Mouse (Mus musculus) CH12.LX (cell line): ENCODE measurements at regions not wholly inside any gene's neighbourhood (a gene's known extent, or its start where the extent isn't known, plus 50 kb on each side); places are given as distances from the start of the nearest gene placed in this dataset.

Experiments used
- DNase-seq: peaks from one replicate; pipeline ENCODE4 v3.0.0-alpha.2; 2013; ENCODE audit errors: extremely low read depth
- H3K27ac ChIP-seq: 2 replicates; pipeline ENCODE4 v1.5.1; 2012; ENCODE audit warnings: low read depth, mild to moderate bottlenecking, control low read depth, moderate library complexity; ENCODE audit not compliant: insufficient read depth
- H3K27me3 ChIP-seq: replicated peaks from 2 replicates; pipeline ENCODE3; 2012; ENCODE audit warnings: inconsistent platforms
- H3K36me3 ChIP-seq, 2 experiments: replicated peaks in 1 of 2; 2 replicates each; pipeline versions ENCODE3 to v1.6.1; 2012; ENCODE audit warnings: inconsistent platforms in 1 of 2, low read length in 1 of 2, mild to moderate bottlenecking in 1 of 2, mixed read lengths in 1 of 2, moderate library complexity in 1 of 2; ENCODE audit not compliant: control insufficient read depth in 1 of 2, insufficient read depth in 1 of 2
- H3K4me1 ChIP-seq, 2 experiments: 2 replicates each; pipeline ENCODE4 v1.6.1; 2012; ENCODE audit warnings: inconsistent platforms in 1 of 2, moderate library complexity in 1 of 2; ENCODE audit not compliant: insufficient read depth in 2 of 2, control insufficient read depth in 1 of 2
- H3K4me2 ChIP-seq: 2 replicates; pipeline ENCODE4 v1.6.1; 2012; ENCODE audit warnings: low read depth, mild to moderate bottlenecking, control low read depth; ENCODE audit not compliant: poor library complexity, insufficient read depth, severe bottlenecking
- H3K4me3 ChIP-seq, 3 experiments: fragments of 150-350 bp in 1 of 3; sonication (generic) in 1 of 3; replicated peaks in 1 of 3; 2 replicates each; pipeline versions ENCODE3 to v1.5.1; 2011 to 2012; ENCODE audit warnings: low read depth in 2 of 3, low read length in 2 of 3, mild to moderate bottlenecking in 2 of 3, moderate library complexity in 2 of 3, control low read depth in 1 of 3, improper control_type of control experiment in 1 of 3, inconsistent platforms in 1 of 3, mixed read lengths in 1 of 3; ENCODE audit not compliant: poor library complexity in 1 of 3
- H3K79me2 ChIP-seq: replicated peaks from 2 replicates; pipeline ENCODE4 v1.6.1; 2012; ENCODE audit warnings: mild to moderate bottlenecking, moderate library complexity; ENCODE audit not compliant: control insufficient read depth, poor library complexity, insufficient read depth, severe bottlenecking; ENCODE audit errors: extremely low read depth
- H3K9ac ChIP-seq: 2 replicates; pipeline ENCODE4 v1.6.1; 2012; ENCODE audit warnings: low read depth, mild to moderate bottlenecking, control low read depth, moderate library complexity; ENCODE audit not compliant: insufficient read depth
- H3K9me3 ChIP-seq: replicated peaks from 2 replicates; pipeline ENCODE3; 2012; ENCODE audit warnings: low read length, inconsistent platforms, mixed read lengths
- CHD1 ChIP-seq: IDR thresholded peaks from 2 replicates; pipeline ENCODE4 v1.6.1; 2012; ENCODE audit warnings: low read depth, low read length, improper control_type of control experiment, inconsistent platforms
- CTCF ChIP-seq, 2 experiments: IDR thresholded peaks in 1 of 2; conservative IDR thresholded peaks in 1 of 2; 2 replicates each; pipeline ENCODE4 v1.5.1; 2011 to 2012; ENCODE audit warnings: low read depth in 2 of 2, low read length in 2 of 2, improper control_type of control experiment in 1 of 2, inconsistent platforms in 1 of 2, mild to moderate bottlenecking in 1 of 2, moderate library complexity in 1 of 2
- GABPA ChIP-seq: IDR thresholded peaks from 2 replicates; pipeline ENCODE4 v1.6.1; 2012; ENCODE audit warnings: low read depth, low read length, improper control_type of control experiment, inconsistent platforms; ENCODE audit not compliant: insufficient replicate concordance
- HCFC1 ChIP-seq: IDR thresholded peaks from 2 replicates; pipeline ENCODE4 v1.6.1; 2012; ENCODE audit warnings: low read depth, mild to moderate bottlenecking, inconsistent platforms, low read length, improper control_type of control experiment
- IRF4 ChIP-seq: IDR thresholded peaks from 2 replicates; pipeline ENCODE4 v1.6.1; 2014; ENCODE audit warnings: low read depth, mild to moderate bottlenecking, inconsistent platforms, low read length, improper control_type of control experiment
- JUN ChIP-seq: IDR thresholded peaks from 2 replicates; pipeline ENCODE4 v1.6.1; 2011; ENCODE audit warnings: low read depth, mild to moderate bottlenecking, low read length, improper control_type of control experiment, moderate library complexity; ENCODE audit not compliant: insufficient read depth
- MAFK ChIP-seq: IDR thresholded peaks from 2 replicates; pipeline ENCODE4 v1.6.1; 2011; ENCODE audit warnings: low read length, improper control_type of control experiment; ENCODE audit not compliant: insufficient replicate concordance
- MEF2A ChIP-seq: IDR thresholded peaks from 2 replicates; pipeline ENCODE4 v1.6.1; 2014; ENCODE audit warnings: low read depth, mild to moderate bottlenecking, inconsistent platforms, low read length, improper control_type of control experiment, borderline replicate concordance
- PAX5 ChIP-seq: IDR thresholded peaks from 2 replicates; pipeline ENCODE4 v1.6.1; 2012; ENCODE audit warnings: low read length, inconsistent platforms, mixed read lengths
- RAD21 ChIP-seq: IDR thresholded peaks from 2 replicates; pipeline ENCODE4 v1.6.1; 2011; ENCODE audit warnings: low read depth, mild to moderate bottlenecking, low read length, improper control_type of control experiment, moderate library complexity
- SIN3A ChIP-seq: IDR thresholded peaks from 2 replicates; pipeline ENCODE4 v1.6.1; 2012; ENCODE audit warnings: low read length, improper control_type of control experiment, inconsistent platforms
- USF1 ChIP-seq: IDR thresholded peaks from 2 replicates; pipeline ENCODE4 v1.6.1; 2014; ENCODE audit warnings: low read depth, mild to moderate bottlenecking, inconsistent platforms, low read length, improper control_type of control experiment
- ZKSCAN1 ChIP-seq: IDR thresholded peaks from 2 replicates; pipeline ENCODE4 v1.6.1; 2012; ENCODE audit warnings: low read depth, inconsistent platforms, low read length, improper control_type of control experiment, borderline replicate concordance
- dilution Hi-C: fragments of 300-500 bp; cut with MboI; formaldehyde crosslinking; loops from 2 replicates; pipeline ENCODE4 v1.14.3; 2020; ENCODE audit warnings: low sequenced_read_pairs; ENCODE audit not compliant: extremely low pct_unique_long_range_greater_than_20kb, extremely low pct_ligation_motif_present
- in situ Hi-C: fragments of 300-500 bp; cut with MboI; formaldehyde crosslinking; loops from 3 replicates; pipeline ENCODE4 v1.14.3; 2019; ENCODE audit warnings: low sequenced_read_pairs, low pct_ligation_motif_present, low pct_unique_long_range_greater_than_20kb, mixed read lengths

DNA sequence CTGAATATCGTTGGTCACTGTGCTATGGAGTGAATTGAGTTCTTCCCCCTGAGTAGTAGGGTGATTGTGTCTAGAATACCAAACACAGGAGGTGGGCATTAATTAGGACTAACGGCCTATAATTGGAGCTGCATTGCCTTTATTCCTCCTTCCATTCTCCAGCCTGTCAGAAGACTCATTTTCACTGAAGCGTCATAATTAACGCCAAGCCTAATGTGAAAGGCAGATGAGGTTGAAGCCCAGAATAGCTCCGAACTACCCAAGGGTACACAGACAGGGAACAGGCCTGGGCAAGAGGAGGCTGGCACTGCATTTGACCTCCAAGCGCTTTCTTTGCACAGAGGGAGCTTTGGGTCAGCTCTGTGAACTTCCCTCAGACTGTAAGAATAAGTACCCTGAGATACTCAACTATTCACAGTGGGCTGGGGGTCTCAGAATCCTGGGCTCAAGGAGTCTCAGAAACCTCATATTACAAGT, 386.5 kb downstream of the Brinp2 start:
- dilution Hi-C loops: no loop called here
- H3K4me2 ChIP-seq: no peak overlapping the region
- in situ Hi-C loops: no loop called here
- TF ChIP-seq CTCF (conservative IDR thresholded peaks at IDR 0.05 in 1 of 2, IDR thresholded peaks at IDR 0.05 in 1 of 2; ENCODE audit: low read depth in 2 of 2, low read length in 2 of 2): no peak
- TF ChIP-seq USF1: no peak
- TF ChIP-seq CHD1: no peak
- TF ChIP-seq ZKSCAN1: no peak
- no peak for TF ChIP-seq IRF4
- TF ChIP-seq PAX5: no peak
- no peak for TF ChIP-seq MEF2A
- H3K27ac ChIP-seq: no peak overlapping the region
- H3K27me3 ChIP-seq: no peaks in the 10 kb centered on the region
- no peak for DNase-seq
- H3K4me3 ChIP-seq: no peak overlapping the region
- no peaks in the 10 kb centered on the region for H3K9me3 ChIP-seq
- H3K79me2 ChIP-seq: no peaks in the 10 kb centered on the region
- H3K36me3 ChIP-seq: no peaks in the 10 kb centered on the region
- no peaks in the 10 kb centered on the region for H3K4me1 ChIP-seq
- no peak overlapping the region for H3K9ac ChIP-seq

DNA sequence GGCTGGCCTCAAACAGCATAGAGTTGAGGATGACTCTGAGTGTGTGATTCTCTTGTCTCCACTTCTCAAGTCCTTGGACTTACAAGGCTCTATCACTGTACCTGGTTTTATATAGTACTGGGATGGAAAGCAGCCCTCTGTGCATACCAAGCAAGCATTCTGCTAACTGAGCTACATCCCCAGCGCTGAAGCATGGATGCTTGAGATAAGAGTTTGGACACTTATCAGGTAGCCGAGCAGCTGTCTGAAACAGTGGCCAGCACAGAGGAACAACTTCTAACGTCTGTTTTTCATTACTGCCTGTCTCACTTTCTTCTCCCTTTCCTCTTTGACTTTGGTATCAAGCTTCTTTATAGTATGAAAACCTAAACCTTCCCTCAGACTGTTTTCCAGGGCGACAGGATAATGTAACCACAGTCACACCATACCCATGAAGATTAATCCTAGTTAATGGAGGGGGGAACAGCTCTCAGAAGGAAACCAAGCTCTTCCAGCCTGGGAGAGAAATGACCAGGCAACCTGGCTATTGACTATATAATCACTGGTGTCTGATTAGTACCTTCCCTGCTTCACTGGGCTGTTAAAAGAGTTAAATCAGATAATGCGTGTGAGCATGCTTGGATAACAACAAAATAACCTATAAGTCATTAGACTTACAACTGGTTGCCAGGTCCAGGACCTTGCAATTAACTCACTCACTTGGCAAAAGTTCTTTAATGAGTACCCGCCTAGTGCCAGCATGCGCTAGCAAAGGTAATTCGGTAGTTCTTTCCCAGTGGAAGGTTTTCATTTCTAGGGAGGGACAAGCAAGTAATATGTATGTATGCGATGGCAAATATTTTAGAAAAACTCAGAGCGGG, 382.5 kb downstream of the Brinp2 start:
- no peaks in the 10 kb centered on the region for H3K36me3 ChIP-seq
- H3K27me3 ChIP-seq: peaks cover 2% of the 10 kb centered on the region
- in situ Hi-C loops: no loop called here
- no peak overlapping the region for H3K4me2 ChIP-seq
- H3K79me2 ChIP-seq: no peaks in the 10 kb centered on the region
- no peak for DNase-seq
- dilution Hi-C loops: no loop called here
- TF ChIP-seq GABPA: no peak
- TF ChIP-seq SIN3A: no peak
- TF ChIP-seq HCFC1: no peak
- TF ChIP-seq MAFK: no peak
- no peak overlapping the region for H3K9ac ChIP-seq
- no peak overlapping the region for H3K27ac ChIP-seq
- H3K9me3 ChIP-seq: no peaks in the 10 kb centered on the region
- H3K4me3 ChIP-seq: no peak overlapping the region
- no peaks in the 10 kb centered on the region for H3K4me1 ChIP-seq

DNA sequence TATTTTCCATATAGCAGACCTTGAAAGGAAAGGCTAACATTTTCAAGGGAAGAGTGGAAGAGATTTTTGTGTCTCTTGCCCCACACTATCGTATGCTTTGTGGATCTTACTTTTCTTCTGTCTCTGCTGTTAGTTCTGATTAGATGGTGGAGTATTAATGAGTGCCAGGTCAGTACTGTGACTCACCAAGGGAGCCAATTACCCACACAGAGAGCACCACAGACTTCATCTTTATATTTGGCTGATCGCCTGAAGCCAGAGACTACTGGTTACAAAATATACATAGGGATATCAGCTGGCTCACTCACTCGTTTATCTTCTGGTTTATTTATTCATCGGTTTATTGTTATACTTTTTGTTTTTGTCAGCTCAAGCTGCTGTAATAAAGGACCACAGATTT, 381.5 kb downstream of the Brinp2 start:
- no peak overlapping the region for H3K9ac ChIP-seq
- dilution Hi-C loops: no loop called here
- TF ChIP-seq JUN (no peak), HCFC1 (no peak), RAD21 (no peak)
- H3K4me3 ChIP-seq: no peak overlapping the region
- H3K4me1 ChIP-seq: no peaks in the 10 kb centered on the region
- H3K4me2 ChIP-seq: no peak overlapping the region
- peaks cover 2% of the 10 kb centered on the region for H3K27me3 ChIP-seq
- no peak overlapping the region for H3K27ac ChIP-seq
- in situ Hi-C loops: no loop called here
- no peak for DNase-seq
- H3K79me2 ChIP-seq: no peaks in the 10 kb centered on the region
- H3K36me3 ChIP-seq: no peaks in the 10 kb centered on the region
- H3K9me3 ChIP-seq: no peaks in the 10 kb centered on the region
